Mouse (Mus musculus) limb, embryonic 12.5 days (tissue): Measurements from ENCODE around the gene Plekha5. TPM values are rescaled to one million over a fixed set of nuclear protein-coding genes. Genes with fewer than 3 reads are reported as not detected.

Experiments used
- ATAC-seq: fragments of 200-750 bp; cut with Nextera tagmentation; 2 replicates; pipeline ENCODE4 v1.8.0; 2017; ENCODE audit warnings: low read depth, moderate TSS enrichment; ENCODE audit not compliant: insufficient number of reproducible peaks, insufficient read depth, low FRiP score, low TSS enrichment
- H3K27ac ChIP-seq: fragments of 300-500 bp; sonication (generic); 2 replicates; pipeline ENCODE4 v1.5.1; 2016; ENCODE audit warnings: mild to moderate bottlenecking, moderate library complexity
- H3K27me3 ChIP-seq: fragments of 300-500 bp; sonication (generic); 2 replicates; pipeline ENCODE4 v1.6.1; 2016; ENCODE audit warnings: mild to moderate bottlenecking, moderate library complexity
- H3K36me3 ChIP-seq: fragments of 300-500 bp; sonication (generic); 2 replicates; pipeline ENCODE4 v1.6.1; 2016; ENCODE audit warnings: mild to moderate bottlenecking, moderate library complexity
- H3K4me1 ChIP-seq: fragments of 300-500 bp; sonication (generic); replicated peaks from 2 replicates; pipeline ENCODE4 v1.6.1; 2016
- H3K4me2 ChIP-seq: fragments of 300-500 bp; sonication (generic); 2 replicates; pipeline ENCODE4 v1.6.1; 2016; ENCODE audit warnings: mild to moderate bottlenecking, moderate library complexity
- H3K4me3 ChIP-seq: fragments of 300-500 bp; sonication (generic); replicated peaks from 2 replicates; pipeline ENCODE4 v1.5.1; 2016; ENCODE audit warnings: mild to moderate bottlenecking
- H3K9ac ChIP-seq: fragments of 300-500 bp; sonication (generic); replicated peaks from 2 replicates; pipeline ENCODE4 v1.6.1; 2016; ENCODE audit warnings: mild to moderate bottlenecking, moderate library complexity
- H3K9me3 ChIP-seq: fragments of 300-500 bp; sonication (generic); 2 replicates; pipeline ENCODE4 v1.6.1; 2016; ENCODE audit warnings: mild to moderate bottlenecking, moderate library complexity
- WGBS: fragments of 180-500 bp; shearing (Covaris S2); methylation state at CpG from one replicate; pipeline ENCODE4 v1.1.7; 2016; 5-methylcytosine and 5-hydroxymethylcytosine counted together
- polyA plus RNA-seq: library from polyadenylated mRNA; unstranded; fragments of >200 nt; fragmentation: Nextera tagmentation; extraction: Ambion mirVana; gene quantifications from 2 replicates; pipeline ENCODE4 v1.2.1, GENCODE M21; 2016

The Plekha5 gene
- polyA plus RNA-seq, 1 experiment from 2014 or later: 50.1 TPM

- ATAC-seq: no peak
- Histone ChIP-seq H3K4me1 (peaks cover 11% of the 10 kb centered on the region), H3K36me3 (no peaks in the 10 kb centered on the region), H3K27ac (0 out of 2 replicates have a peak overlapping the region, but pooled peaks have one; percentile 24), H3K4me2 (no peak overlapping the region), H3K9ac (no peak overlapping the region), H3K9me3 (no peaks in the 10 kb centered on the region), H3K27me3 (no peaks in the 10 kb centered on the region), H3K4me3 (no peak overlapping the region)
- WGBS: 35% methylated on average over 2 of the region's 2 CpGs
Observed at GRCm38 (mm10) chr6:140476981-140477380, 53.1 kb downstream of the Plekha5 start.

- ATAC-seq: no peak
- Histone ChIP-seq H3K9ac (no peak overlapping the region), H3K4me2 (no peak overlapping the region), H3K27me3 (no peaks in the 10 kb centered on the region), H3K27ac (0 out of 2 replicates have a peak overlapping the region, but pooled peaks have one; percentile 20), H3K4me3 (no peak overlapping the region), H3K4me1 (peaks cover 11% of the 10 kb centered on the region), H3K9me3 (no peaks in the 10 kb centered on the region), H3K36me3 (no peaks in the 10 kb centered on the region)
- WGBS: 62% methylated on average over 7 of the region's 7 CpGs
Observed at GRCm38 (mm10) chr6:140478031-140478430, 54.2 kb downstream of the Plekha5 start.

GRCm38 (mm10) chr6:140478943-140479342, 55.1 kb downstream of the Plekha5 start:
- Histone ChIP-seq H3K27ac (no peak overlapping the region), H3K4me2 (no peak overlapping the region), H3K9ac (no peak overlapping the region), H3K9me3 (no peaks in the 10 kb centered on the region), H3K36me3 (no peaks in the 10 kb centered on the region), H3K27me3 (no peaks in the 10 kb centered on the region), H3K4me3 (no peak overlapping the region), H3K4me1 (peaks cover 11% of the 10 kb centered on the region)
- WGBS: 89% methylated on average over 5 of the region's 5 CpGs
- ATAC-seq: no peak

- no peak for ATAC-seq
- Histone ChIP-seq H3K36me3 (no peaks in the 10 kb centered on the region), H3K4me3 (no peak overlapping the region), H3K9ac (no peak overlapping the region), H3K9me3 (no peaks in the 10 kb centered on the region), H3K4me2 (no peak overlapping the region), H3K27me3 (no peaks in the 10 kb centered on the region), H3K4me1 (peaks cover 11% of the 10 kb centered on the region), H3K27ac (no peak overlapping the region)
- 80% methylated on average over 10 of the region's 10 CpGs for WGBS
Observed at GRCm38 (mm10) chr6:140480425-140481081, 56.7 kb downstream of the Plekha5 start.

GRCm38 (mm10) chr6:140481701-140482460, 58.0 kb downstream of the Plekha5 start:
- no peaks in the 10 kb centered on the region for H3K27me3 ChIP-seq
- no peak overlapping the region for H3K9ac ChIP-seq
- H3K4me2 ChIP-seq: no peak overlapping the region
- 78% methylated on average over 7 of the region's 7 CpGs for WGBS
- no peaks in the 10 kb centered on the region for H3K9me3 ChIP-seq
- ATAC-seq: no peak
- peaks cover 14% of the 10 kb centered on the region for H3K4me1 ChIP-seq
- H3K36me3 ChIP-seq: no peaks in the 10 kb centered on the region
- H3K4me3 ChIP-seq: no peak overlapping the region
- no peak overlapping the region for H3K27ac ChIP-seq

DNA sequence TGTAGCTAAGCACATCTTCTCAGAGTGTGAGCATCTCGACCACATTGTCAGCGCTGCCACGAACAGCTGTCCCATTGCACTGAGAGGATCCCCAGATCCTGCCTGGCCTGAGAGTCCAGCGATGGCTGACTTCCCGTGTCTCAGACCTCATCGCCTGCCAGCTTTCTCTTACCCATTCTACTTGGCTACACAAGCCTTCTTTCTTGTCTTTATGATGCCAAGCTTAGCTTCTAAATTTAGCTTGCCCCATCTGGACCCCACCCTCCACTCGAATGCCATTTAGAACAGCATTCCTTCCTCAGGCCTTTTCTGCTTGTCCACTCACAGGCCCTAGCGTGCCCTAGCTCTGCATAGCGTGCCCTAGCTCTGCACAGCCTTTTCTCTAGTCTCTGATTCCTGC, 60.3 kb downstream of the Plekha5 start:
- Histone ChIP-seq H3K9ac (no peak overlapping the region), H3K9me3 (no peaks in the 10 kb centered on the region), H3K4me1 (peaks cover 14% of the 10 kb centered on the region), H3K4me2 (no peak overlapping the region), H3K27ac (no peak overlapping the region), H3K27me3 (no peaks in the 10 kb centered on the region), H3K36me3 (no peaks in the 10 kb centered on the region), H3K4me3 (no peak overlapping the region)
- 89% methylated on average over 9 of the region's 9 CpGs for WGBS
- ATAC-seq: no peak

DNA sequence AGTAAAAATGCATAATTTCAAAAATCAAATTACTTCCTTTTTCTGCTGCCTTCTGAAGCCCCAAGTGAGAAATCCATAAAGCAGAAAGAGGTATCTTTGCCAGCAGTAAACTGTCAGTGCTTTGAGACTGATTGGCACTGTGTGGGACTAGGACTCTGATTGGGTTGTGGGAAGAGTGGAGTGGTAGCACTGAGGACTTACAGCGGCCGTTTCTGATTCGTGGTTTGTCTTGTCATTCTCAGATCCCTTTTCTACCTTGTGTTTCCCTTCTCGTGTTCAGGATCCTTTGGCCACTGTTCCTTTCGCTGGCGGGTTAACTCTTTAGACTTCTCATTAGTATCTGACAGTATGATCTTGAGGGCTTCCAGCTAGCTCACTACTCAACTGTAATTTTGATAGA, 61.8 kb downstream of the Plekha5 start:
- no peak for ATAC-seq
- H3K4me1 ChIP-seq: peaks cover 19% of the 10 kb centered on the region
- no peaks in the 10 kb centered on the region for H3K36me3 ChIP-seq
- no peaks in the 10 kb centered on the region for H3K27me3 ChIP-seq
- H3K9ac ChIP-seq: no peak overlapping the region
- 89% methylated on average over 6 of the region's 6 CpGs for WGBS
- no peak overlapping the region for H3K4me3 ChIP-seq
- no peak overlapping the region for H3K27ac ChIP-seq
- no peaks in the 10 kb centered on the region for H3K9me3 ChIP-seq
- no peak overlapping the region for H3K4me2 ChIP-seq

DNA sequence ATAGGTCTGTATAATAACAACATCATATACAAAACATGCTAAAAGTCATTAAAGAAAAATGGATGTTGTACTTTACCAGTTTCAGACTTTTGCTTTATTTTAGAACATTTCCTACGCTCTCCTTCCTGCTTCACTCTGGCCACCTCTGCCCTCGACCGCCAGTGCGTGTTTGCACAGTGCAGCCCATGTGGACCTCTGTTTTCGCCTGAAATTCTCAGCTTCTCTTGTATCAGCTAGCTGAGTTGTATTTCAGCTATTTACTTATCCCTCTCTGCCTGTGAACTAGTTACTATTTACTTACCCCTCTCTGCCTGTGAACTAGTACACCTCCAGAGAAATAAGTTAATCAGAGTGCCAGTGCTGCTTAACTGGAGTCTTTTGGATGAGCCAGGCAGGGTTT, 62.8 kb downstream of the Plekha5 start:
- no peak overlapping the region for H3K9ac ChIP-seq

GRCm38 (mm10) chr6:140487489-140487888, 63.6 kb downstream of the Plekha5 start:
- H3K4me3 ChIP-seq: no peak overlapping the region
- WGBS: 28% methylated on average over 6 of the region's 6 CpGs
- ATAC-seq: peak; percentile 83; the same call in 1 of the 2 replicates
- H3K4me1 ChIP-seq: peaks cover 34% of the 10 kb centered on the region
- H3K9me3 ChIP-seq: no peaks in the 10 kb centered on the region
- H3K27me3 ChIP-seq: no peaks in the 10 kb centered on the region
- H3K9ac ChIP-seq: no peak overlapping the region
- no peak overlapping the region for H3K4me2 ChIP-seq
- 0 out of 2 replicates have a peak overlapping the region, but pooled peaks have one; percentile 8 for H3K27ac ChIP-seq
- H3K36me3 ChIP-seq: no peaks in the 10 kb centered on the region

More for the DNA sequence above, 62.8 kb downstream of the Plekha5 start:
- WGBS: 91% methylated on average over 5 of the region's 5 CpGs
- Histone ChIP-seq H3K27ac (peak overlapping the region; percentile 8; the same call in 1 of the 2 replicates), H3K4me3 (no peak overlapping the region), H3K27me3 (no peaks in the 10 kb centered on the region), H3K36me3 (no peaks in the 10 kb centered on the region), H3K9me3 (no peaks in the 10 kb centered on the region), H3K4me1 (peaks cover 29% of the 10 kb centered on the region), H3K4me2 (no peak overlapping the region)
- ATAC-seq: no peak

DNA sequence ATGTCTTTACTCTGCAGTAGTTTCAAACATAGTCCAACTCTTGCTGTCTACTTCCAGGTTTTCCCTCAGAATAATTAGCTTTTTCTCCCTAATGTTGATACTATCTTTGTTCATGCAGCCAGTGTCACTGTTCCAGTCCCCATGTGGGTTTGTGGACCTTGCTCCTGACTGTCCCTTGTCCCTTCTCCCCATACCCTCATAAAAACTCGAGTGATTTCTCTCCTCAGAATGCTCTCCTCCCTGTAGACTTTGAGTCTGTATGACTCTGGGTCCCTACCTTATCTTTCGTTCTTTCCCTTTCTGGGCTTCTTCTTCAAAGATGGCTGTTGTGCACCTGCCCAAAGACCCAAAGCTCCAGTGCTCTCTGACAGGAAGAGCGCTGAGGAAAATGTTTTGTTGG, 64.8 kb downstream of the Plekha5 start:
- Histone ChIP-seq H3K27ac (no peak overlapping the region), H3K36me3 (no peaks in the 10 kb centered on the region), H3K4me1 (peaks cover 34% of the 10 kb centered on the region), H3K27me3 (no peaks in the 10 kb centered on the region), H3K9me3 (no peaks in the 10 kb centered on the region), H3K4me2 (no peak overlapping the region), H3K9ac (no peak overlapping the region), H3K4me3 (no peak overlapping the region)
- no peak for ATAC-seq
- 86% methylated on average over 3 of the region's 3 CpGs for WGBS

- Histone ChIP-seq H3K27ac (no peak overlapping the region), H3K4me2 (no peak overlapping the region), H3K4me3 (no peak overlapping the region), H3K36me3 (no peaks in the 10 kb centered on the region), H3K27me3 (no peaks in the 10 kb centered on the region), H3K9me3 (no peaks in the 10 kb centered on the region), H3K4me1 (peaks cover 34% of the 10 kb centered on the region), H3K9ac (no peak overlapping the region)
- ATAC-seq: no peak
Observed at GRCm38 (mm10) chr6:140489570-140489969, 65.7 kb downstream of the Plekha5 start.
